7 mouse cellular contexts compared by ENCODE assay signal in the genomic region with DNA sequence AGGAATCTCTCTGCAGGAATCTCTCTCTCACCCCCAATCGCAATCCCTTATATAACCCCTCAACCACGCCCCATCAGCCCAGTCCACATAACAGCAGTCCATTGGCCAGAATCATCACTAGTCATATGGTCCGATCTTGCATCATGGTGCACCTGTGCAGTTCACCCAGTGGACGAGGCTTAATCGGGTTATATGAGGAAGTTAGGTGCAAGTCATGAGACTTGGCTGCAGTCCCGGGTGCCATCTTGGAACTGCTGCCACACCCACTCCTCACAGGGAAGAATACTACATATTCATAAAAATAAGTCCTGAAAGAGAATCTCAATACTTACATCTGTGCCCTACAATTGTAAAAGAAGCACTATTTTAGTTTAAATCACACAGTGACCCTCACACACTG. TPM values are rescaled to one million over a fixed set of nuclear protein-coding genes. Genes with fewer than 3 reads are reported as not detected.
"Had no signal": no experiment of that assay in that cellular context is flagged by ENCODE, and none has a peak within 500 bp of the region (broad histone marks: within the 10 kb centered on the region; RNA-seq: fewer than 3 reads in every experiment).

No protein-coding gene starts in this region.

RNA-seq across cellular contexts. Expression of gene Gm5141, which starts 22.4 kb away (rescaled TPM):
- polyA plus RNA-seq: erythroblast, embryonic 14.5 days had no signal

RNA-seq across cellular contexts. Expression of gene Fbp2, which starts 50.2 kb away (rescaled TPM):
- total RNA-seq: common myeloid progenitor, adult 5-6 weeks; granulocyte monocyte progenitor cell, adult 5-6 weeks had no signal
- polyA plus RNA-seq: erythroblast, embryonic 14.5 days; forebrain, embryonic 11.5 days; forebrain, embryonic 12.5 days; forebrain, embryonic 13.5 days; heart, embryonic 13.5 days had no signal
